Mouse (Mus musculus) limb, embryonic 14.5 days (tissue): Measurements from ENCODE around the gene Mocs1. TPM values are rescaled to one million over a fixed set of nuclear protein-coding genes. Genes with fewer than 3 reads are reported as not detected.

Experiments
- ATAC-seq: fragments of 200-750 bp; cut with Nextera tagmentation; 2 replicates; pipeline ENCODE4 v1.8.0; 2017; ENCODE audit warnings: low read depth, moderate number of reproducible peaks, moderate TSS enrichment; ENCODE audit not compliant: low FRiP score
- DNase-seq: peaks from one replicate; pipeline ENCODE4 v3.0.0-alpha.2; 2015; ENCODE audit warnings: low spot score
- H3K27ac ChIP-seq: fragments of 300-500 bp; sonication (generic); replicated peaks from 2 replicates; pipeline ENCODE4 v1.5.1; 2014; ENCODE audit warnings: low read depth, mild to moderate bottlenecking, low read length, moderate library complexity, mixed read lengths
- H3K27me3 ChIP-seq: fragments of 300-500 bp; sonication (generic); 2 replicates; pipeline ENCODE4 v1.6.1; 2014; ENCODE audit warnings: low read length, mixed read lengths; ENCODE audit not compliant: control insufficient read depth, insufficient read depth
- H3K36me3 ChIP-seq: fragments of 300-500 bp; sonication (generic); 2 replicates; pipeline ENCODE4 v1.6.1; 2014; ENCODE audit warnings: mild to moderate bottlenecking, low read length, moderate library complexity, mixed read lengths; ENCODE audit not compliant: control insufficient read depth, insufficient read depth
- H3K4me1 ChIP-seq: fragments of 300-500 bp; sonication (generic); 2 replicates; pipeline ENCODE4 v1.6.1; 2014; ENCODE audit warnings: antibody characterized with exemption, low read length, mixed read lengths; ENCODE audit not compliant: control insufficient read depth, insufficient read depth
- H3K4me2 ChIP-seq: fragments of 300-500 bp; sonication (generic); replicated peaks from 2 replicates; pipeline ENCODE4 v1.6.1; 2014; ENCODE audit warnings: low read depth, mild to moderate bottlenecking, low read length, moderate library complexity; ENCODE audit not compliant: severe bottlenecking
- H3K4me3 ChIP-seq: fragments of 300-500 bp; sonication (generic); replicated peaks from 2 replicates; pipeline ENCODE4 v1.5.1; 2014; ENCODE audit warnings: low read length
- H3K9ac ChIP-seq: fragments of 300-500 bp; sonication (generic); 2 replicates; pipeline ENCODE4 v1.6.1; 2014; ENCODE audit warnings: mild to moderate bottlenecking, low read depth, low read length, moderate library complexity; ENCODE audit not compliant: severe bottlenecking
- H3K9me3 ChIP-seq: fragments of 300-500 bp; sonication (generic); 2 replicates; pipeline ENCODE4 v1.6.1; 2016; ENCODE audit warnings: low read length; ENCODE audit not compliant: control insufficient read depth
- POLR2A ChIP-seq: fragments of 200-500 bp; IDR thresholded peaks from 2 replicates; pipeline ENCODE4 v1.8.0; 2012; ENCODE audit warnings: inconsistent platforms, mild to moderate bottlenecking, moderate library complexity, borderline replicate concordance; ENCODE audit not compliant: insufficient read depth, insufficient read length; ENCODE audit errors: extremely low read depth
- WGBS: fragments of 180-500 bp; shearing (Covaris S2); extraction: QIAGEN DNeasy Blood & Tissue Kit; methylation state at CpG from one replicate; pipeline ENCODE4 v1.1.7; 2014; 5-methylcytosine and 5-hydroxymethylcytosine counted together
- polyA plus RNA-seq, 2 experiments: library from polyadenylated mRNA; depleted of rRNA in 1 of 2; stranded (reverse) in 1 of 2; unstranded in 1 of 2; fragments of >200 nt; fragmentation: Nextera tagmentation in 1 of 2; extraction: Ambion mirVana in 1 of 2; gene quantifications; 2 replicates each; pipeline versions ENCODE4 v1.2.1 to v1.2.3; 2012 to 2014

Gene Mocs1
- polyA plus RNA-seq, 2 experiments: 8.0 to 18.3 TPM

DNA sequence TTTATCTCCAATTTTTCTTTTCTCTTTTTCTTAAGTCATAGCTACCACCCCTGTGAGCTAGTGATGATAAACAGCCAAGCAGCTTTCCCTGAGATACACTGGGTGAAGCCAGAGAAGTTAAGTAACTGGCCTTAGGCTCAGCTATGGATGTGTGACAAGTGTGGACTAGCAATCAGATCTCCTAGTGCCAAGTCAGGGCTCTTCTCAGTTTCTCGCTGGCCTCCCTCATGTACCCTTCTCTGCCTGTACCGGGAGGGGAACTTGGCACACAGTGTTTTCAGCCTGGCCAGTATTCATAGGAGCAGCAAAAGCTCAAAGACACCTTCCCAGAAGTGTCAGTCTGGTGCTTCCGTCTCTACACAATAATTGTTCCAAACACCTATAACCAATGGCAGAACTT is 4.3 kb upstream of the Mocs1 start:
- DNase-seq: no peak
- no peak for TF ChIP-seq POLR2A
- H3K4me3 ChIP-seq: no peak overlapping the region
- no peaks in the 10 kb centered on the region for H3K36me3 ChIP-seq
- no peaks in the 10 kb centered on the region for H3K27me3 ChIP-seq
- 90% methylated on average over 3 of the region's 3 CpGs for WGBS
- no peaks in the 10 kb centered on the region for H3K9me3 ChIP-seq
- H3K4me2 ChIP-seq: no peak overlapping the region
- H3K27ac ChIP-seq: no peak overlapping the region
- no peak for ATAC-seq
- no peak overlapping the region for H3K9ac ChIP-seq
- H3K4me1 ChIP-seq: peaks cover 1% of the 10 kb centered on the region

DNA sequence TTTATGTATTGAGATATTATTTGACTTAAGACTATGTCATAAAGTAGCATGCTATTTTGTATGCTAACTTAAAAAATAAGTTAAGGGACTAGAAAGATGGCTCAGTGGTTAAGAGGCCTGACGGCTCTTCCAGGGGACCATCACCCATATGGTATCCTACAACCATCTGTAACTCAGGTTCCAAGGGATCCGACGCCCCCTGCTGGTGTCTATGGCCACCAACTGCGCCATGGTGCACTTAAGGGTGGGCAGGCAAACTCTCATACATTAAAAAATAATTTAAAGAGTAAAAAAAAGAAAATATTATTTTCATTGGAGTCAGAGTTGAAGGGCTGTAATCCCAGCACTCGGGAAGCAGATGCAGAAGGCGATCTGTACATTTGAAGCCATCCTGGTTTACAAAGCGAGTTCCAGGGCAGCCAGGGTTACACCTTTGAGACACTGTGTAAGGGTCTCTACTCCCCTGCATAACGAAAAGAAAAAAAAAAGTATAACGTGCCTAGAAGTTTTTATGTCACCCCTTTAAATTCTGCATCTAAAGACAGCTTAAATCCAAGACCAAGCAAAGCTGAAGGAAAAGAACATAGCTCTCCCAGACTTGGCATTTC is 427 bp upstream of the Mocs1 start:
- Histone ChIP-seq H3K27ac (peak overlapping the region; percentile 63; the same call in 1 of the 2 replicates), H3K27me3 (no peaks in the 10 kb centered on the region), H3K36me3 (no peaks in the 10 kb centered on the region), H3K4me3 (peak overlapping the region; percentile 80; the same call in 1 of the 2 replicates), H3K4me2 (peak overlapping the region; percentile 89), H3K9me3 (no peaks in the 10 kb centered on the region), H3K9ac (no peak overlapping the region), H3K4me1 (peaks cover 18% of the 10 kb centered on the region)
- ATAC-seq: no peak
- WGBS: 26% methylated on average over 9 of the region's 9 CpGs
- peak; percentile 36 for DNase-seq
- TF ChIP-seq POLR2A: no peak

GRCm38 (mm10) chr17:49428751-49429415 is 721 bp downstream of the Mocs1 start:
- Histone ChIP-seq H3K27ac (peak overlapping the region; percentile 63), H3K4me1 (peaks cover 19% of the 10 kb centered on the region), H3K27me3 (no peaks in the 10 kb centered on the region), H3K4me3 (peak overlapping the region; percentile 80), H3K36me3 (peaks cover 9% of the 10 kb centered on the region; the same call in 1 of the 2 replicates), H3K9ac (peak overlapping the region; percentile 94), H3K4me2 (peak overlapping the region; percentile 89), H3K9me3 (no peaks in the 10 kb centered on the region)
- WGBS: 40% methylated on average over 13 of the region's 13 CpGs
- no peak for TF ChIP-seq POLR2A
- ATAC-seq: no peak
- peak; percentile 3 for DNase-seq

GRCm38 (mm10) chr17:49429471-49430129 is 1.4 kb downstream of the Mocs1 start:
- no peaks in the 10 kb centered on the region for H3K9me3 ChIP-seq
- H3K4me3 ChIP-seq: peak overlapping the region; percentile 80
- peak overlapping the region; percentile 89 for H3K4me2 ChIP-seq
- no peak overlapping the region for H3K9ac ChIP-seq
- no peak for ATAC-seq
- no peak overlapping the region for H3K27ac ChIP-seq
- no peaks in the 10 kb centered on the region for H3K27me3 ChIP-seq
- 80% methylated on average over 6 of the region's 6 CpGs for WGBS
- TF ChIP-seq POLR2A: no peak
- no peak for DNase-seq
- peaks cover 14% of the 10 kb centered on the region for H3K36me3 ChIP-seq
- peaks cover 19% of the 10 kb centered on the region for H3K4me1 ChIP-seq

DNA sequence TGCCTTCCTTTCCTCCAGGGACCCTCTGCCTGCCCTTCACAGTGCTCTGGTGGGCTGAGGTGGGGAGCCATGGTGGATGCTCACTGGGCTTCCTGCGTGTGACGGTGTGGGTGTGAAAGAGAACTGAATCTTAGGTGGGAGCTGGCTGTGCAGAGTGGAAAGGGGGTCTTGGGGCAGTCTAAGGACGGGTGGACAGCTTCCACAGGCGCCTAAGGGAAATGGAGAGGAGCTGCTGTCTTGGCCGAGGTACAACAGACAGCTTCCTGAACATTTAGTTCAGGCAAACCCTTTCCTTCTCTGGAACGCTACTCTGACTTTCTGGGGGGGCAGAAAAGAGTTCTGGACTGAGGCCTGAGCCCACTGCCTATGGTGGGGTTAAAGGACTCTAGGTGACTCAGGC is 2.0 kb downstream of the Mocs1 start:
- Histone ChIP-seq H3K27ac (no peak overlapping the region), H3K36me3 (peaks cover 19% of the 10 kb centered on the region), H3K27me3 (no peaks in the 10 kb centered on the region), H3K4me2 (no peak overlapping the region), H3K9me3 (no peaks in the 10 kb centered on the region), H3K4me3 (no peak overlapping the region), H3K4me1 (peaks cover 19% of the 10 kb centered on the region), H3K9ac (0 out of 2 replicates have a peak overlapping the region, but pooled peaks have one; percentile 7)
- ATAC-seq: no peak
- no peak for DNase-seq
- no peak for TF ChIP-seq POLR2A
- 74% methylated on average over 6 of the region's 6 CpGs for WGBS
